Mouse (Mus musculus) brain, embryonic 18.5 days (tissue): ENCODE measurements around the gene Trim2.

ENCODE experiments used
- DNase-seq: peaks from one replicate; pipeline ENCODE4 v3.0.0-alpha.2; 2012; ENCODE audit warnings: low read depth, low spot score

Gene Trim2

DNA sequence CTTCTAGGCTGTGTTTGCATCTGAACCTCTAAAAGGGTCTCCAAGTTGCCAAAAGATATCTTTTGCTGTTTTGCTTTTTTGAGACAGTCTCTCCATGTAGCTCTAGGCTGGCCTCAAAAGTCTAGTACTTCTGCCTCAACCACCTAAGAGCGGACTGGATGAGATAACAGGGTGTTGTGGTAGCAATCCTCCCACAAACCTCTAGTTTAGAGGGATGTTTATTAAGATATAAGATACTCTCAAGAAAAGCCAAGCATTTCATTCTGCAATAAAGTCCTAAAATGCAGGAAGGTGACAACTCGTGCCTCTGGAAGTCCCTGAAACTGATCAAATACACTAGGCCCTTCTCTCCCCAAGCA is 52.2 kb downstream of the Trim2 start:
- DNase-seq: no peak

DNA sequence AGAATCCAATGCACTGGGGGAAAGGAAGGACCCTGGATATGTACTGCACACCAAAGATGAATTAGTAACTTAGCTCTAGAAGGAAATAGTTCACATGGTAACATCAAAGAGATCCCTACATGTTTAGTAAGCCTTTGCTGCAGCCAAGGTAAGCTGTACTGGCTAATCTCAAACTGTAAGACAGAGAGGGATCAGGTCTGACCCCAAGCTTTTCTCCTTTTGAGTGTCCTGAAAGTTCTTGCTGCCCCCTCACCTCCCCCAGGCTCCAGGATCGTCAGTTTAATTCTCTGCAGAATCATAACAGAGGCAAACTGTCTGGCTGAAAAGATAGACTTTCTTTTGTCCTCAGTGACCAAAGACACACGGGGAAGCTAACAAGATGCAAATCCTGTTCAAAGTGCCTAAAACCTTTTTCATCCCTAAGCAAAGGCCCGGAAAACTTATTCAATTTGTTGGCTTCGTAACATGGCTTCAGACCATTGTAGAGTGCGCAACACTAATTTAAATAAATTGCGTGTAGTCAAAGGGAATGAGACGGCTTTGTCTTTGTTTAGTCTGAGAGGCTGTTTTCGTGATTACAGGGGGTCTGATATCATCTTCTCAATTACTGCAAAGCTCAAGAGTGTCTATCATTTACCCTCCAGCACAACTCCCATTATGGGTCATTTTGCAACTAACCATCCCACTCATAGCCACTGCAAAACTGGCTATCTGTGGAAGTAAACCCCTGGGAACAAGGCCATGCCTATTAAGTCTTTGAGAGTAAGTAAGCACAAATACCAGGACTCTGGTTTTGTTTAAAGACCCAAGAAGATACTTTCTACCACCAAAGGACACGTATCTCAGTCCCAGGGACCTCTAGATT is 52.8 kb downstream of the Trim2 start:
- DNase-seq: no peak

DNA sequence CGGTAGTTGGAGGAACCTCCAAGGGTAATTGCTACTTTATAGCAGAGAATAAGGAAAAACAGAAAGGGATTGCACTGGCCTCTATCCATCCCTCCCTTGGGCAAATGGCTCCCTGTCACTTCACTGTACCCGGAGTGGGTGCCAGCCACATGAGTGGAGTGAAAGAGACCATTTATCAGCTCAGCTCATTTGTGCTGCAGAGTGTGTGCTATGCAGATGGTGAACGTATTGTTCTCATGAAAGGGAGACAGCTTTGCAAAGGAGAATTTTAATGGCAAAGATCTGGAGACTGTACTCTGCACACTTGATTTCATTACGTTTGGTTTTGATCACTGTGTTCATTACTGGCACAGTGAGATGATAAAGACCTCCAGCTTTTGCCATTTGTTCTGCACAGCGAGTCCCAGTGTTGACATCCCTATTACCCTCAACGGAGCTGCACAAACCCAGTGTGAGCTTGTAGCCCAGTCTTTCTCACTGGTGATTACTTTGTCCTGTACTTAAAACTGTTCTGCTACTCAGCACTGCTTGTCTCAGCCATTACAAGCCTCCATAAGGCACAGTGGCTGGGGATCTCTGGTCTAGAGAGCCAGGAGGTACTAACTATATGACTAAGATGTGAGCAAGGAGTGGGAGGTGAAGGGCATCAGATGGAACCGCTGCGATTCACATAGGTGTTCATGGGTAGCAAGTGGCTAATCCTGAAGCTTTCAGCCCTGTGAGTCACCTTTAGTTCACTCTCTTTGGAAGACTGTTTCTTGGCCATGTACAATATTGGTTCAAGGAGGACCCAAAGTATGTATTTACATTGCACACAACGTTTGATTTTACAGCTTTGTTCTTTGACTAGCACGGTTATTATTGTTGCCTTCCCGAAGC is 53.7 kb downstream of the Trim2 start:
- DNase-seq: peak; percentile 80

DNA sequence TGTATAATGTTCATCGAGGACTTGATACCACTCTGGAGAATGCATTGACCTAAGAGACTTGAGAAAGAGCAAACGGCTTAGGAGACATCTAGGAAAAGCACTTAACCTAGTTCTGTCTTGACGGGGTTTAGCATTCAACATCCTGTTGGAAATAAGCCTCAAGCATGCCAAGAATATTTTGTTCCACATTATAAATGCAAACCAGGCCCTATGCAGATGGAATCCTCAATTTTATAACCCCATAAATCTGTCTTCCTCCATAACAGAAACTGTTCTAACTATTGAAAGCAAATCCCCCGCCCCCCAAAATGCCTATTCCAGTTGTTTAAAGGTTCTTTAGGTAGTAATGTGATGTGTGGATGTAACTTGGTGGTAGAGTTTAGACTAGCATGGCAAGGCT is 55.0 kb downstream of the Trim2 start:
- DNase-seq: no peak

DNA sequence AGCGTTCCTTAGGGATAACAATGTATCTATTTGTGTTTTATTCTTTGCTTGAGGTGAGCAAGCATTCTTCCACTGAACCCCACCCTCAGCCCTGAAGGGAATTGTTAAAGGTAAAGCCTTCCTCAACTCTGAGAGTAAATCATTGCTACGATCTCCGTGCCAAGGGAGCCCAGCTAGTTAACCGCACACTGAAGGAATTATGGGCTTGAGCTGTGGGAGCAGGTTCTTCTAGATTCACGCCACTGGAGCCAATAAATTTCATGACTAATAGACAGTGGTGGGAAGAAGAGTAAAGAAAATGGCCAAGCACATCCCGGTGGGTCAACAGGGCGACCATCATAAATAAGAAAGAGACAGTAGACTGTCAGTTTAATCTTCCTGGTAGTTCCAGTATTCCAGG is 56.4 kb downstream of the Trim2 start:
- no peak for DNase-seq

DNA sequence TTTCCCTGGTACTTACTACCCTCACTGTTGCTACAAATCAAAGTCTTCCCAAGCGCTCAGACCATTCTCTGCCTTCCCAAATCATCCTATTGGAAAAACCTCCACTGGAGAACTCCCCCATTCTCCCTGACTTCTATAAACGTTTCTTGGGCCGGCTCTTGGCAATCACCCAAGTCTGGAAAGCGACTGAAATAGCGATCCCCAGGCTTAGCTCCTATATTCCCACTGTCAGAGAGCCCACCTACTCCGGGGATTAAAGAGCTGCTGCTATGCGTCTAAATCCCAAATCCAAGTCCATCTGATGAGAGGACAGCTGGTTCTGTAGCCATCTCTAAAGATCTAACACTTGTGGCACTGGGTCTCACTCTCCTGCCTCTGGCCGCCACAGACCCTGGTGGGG is 58.9 kb downstream of the Trim2 start:
- no peak for DNase-seq

DNA sequence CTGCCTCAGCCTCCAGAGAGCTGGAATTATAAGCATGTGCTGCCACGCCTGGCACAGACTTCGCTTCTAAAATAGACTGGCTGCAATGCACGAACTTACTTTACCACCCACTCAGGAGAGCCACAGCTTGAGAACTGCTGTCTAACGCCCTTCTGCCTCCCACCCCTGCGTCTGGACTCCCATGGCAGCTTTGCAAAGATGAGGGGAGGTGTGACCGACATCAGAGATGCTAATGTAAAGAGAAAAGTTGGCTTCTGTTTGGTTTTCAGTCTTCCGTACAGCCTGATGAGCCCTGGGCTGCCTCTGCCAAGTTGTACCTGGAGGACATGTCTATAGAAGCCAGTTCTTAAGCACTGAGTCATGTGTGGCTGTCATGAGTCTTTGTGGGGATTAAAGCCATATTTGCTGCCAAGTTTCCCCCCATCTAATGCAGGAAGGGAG is 60.2 kb downstream of the Trim2 start:
- DNase-seq: no peak

DNA sequence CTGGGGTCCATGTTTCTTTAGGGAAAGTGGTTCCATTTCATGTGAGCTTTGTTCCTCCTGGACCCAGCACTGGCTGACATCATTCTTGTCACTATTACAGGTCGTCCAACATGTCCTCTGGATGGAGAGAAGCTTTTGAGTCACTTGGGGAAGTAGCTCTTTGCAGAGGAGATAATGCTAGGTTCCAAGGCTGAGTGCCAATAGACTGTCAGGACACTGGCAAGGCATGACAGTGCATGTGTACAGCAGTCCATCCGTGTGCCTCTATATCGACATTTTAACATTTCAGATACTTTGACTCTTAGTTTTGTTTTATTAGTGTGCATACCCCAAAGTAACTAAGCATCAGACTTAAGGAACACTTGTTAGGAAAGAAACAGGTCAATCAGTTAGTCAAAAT is 63.6 kb downstream of the Trim2 start:
- DNase-seq: no peak

DNA sequence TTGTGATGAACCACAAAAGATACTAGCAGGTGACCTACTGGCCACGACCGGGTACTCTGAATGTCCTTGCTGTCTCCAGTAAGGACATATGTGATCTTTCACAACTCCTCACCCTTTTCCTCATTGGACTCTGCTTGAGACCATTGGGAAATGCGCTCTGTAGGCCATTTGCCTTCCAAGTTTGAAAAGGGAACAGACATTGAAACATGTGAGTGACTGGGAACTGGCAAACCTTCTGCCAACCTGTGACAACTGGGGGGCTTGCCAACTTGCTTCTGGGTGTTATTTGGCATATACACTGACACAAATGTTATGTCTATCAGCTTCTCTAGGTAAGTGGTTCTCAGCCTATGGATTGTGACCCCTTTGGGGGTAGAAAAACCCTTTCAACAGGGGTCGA is 64.2 kb downstream of the Trim2 start:
- no peak for DNase-seq

DNA sequence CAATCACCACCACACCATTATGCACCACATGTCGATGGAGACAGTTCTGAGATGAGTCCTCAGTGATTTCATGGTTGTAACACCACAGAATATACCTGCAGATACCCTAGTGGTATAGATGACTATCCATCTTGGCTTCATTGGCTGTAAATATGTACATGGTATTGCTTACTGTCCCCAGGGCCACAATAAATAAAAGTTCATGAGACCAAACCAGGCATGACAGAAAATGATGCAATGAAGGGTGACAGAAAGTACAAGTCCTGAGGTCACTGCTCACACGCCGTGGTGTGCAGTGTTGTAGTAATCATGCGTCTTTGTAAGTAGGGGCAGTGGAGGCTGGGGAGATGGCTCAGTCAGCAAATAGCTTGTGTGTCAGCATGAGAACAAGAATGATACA is 65.6 kb downstream of the Trim2 start:
- DNase-seq: no peak

DNA sequence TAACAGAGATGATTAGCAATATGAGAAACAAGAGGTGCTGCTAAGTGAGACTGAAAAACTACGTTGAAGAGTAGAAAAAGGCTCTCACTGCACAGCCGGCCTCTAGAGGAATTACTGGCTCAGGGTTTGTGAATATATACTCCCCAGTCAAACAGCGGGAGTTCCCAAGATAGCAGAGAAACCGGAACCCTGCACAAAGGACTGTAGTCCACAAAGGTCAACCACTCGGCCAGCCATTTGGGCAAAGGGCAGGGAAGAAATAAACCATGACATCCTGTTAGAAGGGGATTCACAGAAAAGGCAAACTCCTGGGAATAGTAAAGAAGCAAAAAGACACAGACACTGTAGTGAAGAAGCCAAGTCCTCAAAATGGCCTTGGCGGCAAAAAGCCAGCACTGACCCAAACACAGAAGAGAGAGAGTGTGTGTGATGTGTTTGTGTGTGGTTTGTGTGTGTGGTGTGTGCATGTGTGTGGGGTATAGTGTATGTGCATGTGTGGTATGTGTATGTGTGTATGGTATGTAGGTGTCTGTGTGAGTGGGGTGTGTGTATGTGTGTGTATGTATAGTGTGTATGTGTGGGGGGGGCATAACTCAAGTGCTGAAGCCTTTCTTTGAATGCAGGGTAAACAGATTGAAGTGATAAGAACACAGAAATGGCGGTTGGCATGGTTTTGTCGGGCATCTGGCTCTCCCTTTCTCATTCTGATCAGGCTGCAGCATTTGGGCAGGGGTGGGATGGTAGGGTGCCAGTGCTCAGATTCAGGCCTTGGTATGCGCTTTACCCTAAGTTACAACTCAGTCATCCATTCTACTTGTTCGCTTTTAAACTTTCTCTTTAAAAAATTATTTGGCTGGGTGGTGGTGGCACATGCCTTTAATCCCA is 71.0 kb downstream of the Trim2 start:
- no peak for DNase-seq

DNA sequence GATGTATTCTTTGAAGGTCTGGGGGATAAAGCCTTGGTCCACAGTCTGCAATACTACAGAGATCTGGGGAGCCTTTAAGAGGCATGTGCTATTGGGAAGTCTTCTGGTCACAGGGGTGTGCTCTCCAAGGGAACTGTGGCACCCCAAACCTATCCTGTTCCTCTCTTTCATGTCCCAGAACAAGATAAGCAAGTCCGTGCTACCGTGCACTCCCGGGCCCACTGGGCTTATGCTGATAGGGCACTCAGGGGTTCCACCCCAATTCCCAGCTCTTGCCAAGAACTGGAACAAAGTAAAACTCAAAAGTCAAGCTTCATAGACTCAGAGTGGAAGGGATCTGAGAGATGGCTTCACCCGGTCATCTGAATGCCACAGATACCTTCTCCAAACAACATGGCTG is 72.1 kb downstream of the Trim2 start:
- no peak for DNase-seq

DNA sequence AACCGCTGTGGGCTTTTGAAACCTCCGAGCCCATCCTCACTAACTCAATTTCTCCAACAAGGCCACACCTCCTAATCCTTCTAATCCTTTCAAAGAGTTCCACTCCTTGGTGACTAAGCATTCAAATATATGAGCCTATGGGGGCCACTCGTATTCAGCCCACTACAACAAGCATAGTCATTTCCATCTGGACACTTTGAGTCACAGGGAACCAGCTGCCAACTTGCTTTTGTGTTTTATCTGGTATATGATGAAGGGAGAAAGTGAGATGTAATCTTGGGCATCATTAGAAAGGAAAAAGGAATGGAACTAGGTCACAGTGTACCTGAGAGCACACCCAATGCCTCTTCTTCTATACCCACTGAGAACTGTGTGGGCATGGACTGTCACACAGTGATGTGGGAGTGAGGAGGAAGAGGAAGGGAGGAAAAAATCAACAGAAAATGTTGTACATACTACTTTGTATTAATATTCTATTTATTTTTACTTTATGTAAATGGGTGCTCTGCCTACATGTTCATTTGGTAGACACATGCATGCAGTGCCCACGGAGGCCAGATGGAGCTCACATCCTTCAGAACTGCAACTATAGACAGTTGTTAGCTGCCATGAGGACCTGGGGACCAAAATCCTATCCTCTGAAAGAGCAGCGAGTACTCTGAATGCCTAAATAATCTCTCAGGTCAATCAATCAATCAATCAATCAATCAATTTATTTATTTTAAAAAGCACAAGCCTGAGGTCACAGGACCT is 72.8 kb downstream of the Trim2 start:
- DNase-seq: no peak

DNA sequence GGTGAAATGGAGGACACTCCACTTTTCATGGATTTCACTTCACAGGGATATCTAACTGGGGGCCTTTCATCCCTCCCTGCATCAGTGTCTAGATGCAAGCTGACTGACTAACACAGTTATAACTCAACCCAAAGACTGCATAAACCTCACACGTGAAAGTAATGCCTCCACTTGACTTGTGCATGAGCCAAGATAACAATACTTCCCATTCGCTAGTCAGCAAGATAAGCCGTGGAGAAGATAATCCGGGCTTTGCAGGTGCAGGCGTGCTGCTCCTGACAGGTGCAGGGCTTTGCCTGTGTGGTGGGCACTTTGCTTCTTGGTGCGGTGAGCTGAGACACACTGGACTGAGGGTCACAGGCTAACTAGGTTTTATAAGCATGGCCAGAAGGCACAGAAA is 74.4 kb downstream of the Trim2 start:
- no peak for DNase-seq

DNA sequence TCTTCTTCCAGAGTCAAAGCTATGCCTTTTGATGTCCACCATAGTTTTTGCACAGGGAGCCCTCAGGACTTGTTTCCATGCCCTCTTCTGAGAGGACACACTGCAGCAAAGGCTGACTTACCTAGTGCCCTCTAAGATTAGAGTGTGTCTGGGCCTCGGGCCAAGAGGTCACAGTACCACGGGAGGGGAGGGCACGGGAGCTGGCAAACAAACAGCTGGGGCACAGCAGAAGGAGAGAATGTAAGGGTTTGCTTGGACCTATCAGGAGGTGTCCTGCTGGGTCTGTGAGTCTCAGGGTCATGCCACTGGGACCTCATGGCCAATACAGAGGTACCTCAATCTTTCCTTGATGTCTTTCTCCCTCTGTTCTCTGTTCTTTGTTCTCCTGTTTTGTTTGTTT is 75.7 kb downstream of the Trim2 start:
- no peak for DNase-seq

DNA sequence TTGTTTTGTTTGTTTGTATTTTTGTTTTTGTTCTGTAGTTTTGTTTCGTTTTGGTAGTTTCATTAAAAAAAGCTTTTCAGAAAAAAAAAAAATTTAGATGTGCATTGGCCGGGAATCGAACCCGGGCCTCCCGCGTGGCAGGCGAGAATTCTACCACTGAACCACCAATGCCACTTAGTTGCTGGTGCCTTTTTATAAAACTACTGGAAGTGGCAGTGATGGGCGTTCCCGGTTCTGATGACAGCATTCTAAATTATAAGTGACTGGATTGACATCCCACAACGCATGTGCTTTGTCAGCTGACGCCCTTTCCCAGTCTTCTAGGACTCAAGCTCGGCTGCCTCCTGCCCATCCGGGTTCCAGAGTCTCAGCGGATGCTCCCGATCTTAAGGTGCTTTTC is 77.8 kb downstream of the Trim2 start:
- DNase-seq: no peak

DNA sequence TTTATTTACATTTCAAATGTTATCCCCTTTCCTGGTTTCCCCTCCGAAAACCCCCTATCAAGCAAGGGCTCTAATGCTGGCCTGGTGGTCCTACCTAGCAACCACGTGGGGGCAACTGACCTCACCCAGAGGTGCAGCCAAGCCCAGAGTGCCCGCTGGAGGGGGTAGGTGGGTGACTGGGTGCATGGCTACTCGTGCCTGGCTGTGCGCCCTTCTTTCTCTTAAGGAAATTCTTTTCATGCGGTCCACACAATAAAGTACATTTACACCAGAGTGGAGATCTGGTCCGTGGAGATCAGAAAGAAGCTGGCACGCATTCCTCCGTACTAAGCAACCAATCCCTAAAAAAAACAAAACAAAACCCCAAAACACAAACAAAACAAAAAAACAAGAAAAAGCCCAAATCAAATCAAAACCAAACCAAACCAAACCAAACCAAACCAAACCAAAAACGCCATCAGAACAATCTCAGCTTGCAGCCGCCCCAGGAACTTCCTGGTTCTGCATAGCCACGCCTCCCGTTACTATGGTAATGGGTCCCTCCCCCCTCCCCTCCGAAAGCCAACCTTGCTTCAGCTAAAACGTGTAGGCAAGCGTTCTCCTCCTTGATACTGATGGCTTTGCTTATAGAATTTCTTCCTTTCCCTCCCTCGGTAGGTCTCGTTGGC is 78.3 kb downstream of the Trim2 start:
- DNase-seq: no peak

DNA sequence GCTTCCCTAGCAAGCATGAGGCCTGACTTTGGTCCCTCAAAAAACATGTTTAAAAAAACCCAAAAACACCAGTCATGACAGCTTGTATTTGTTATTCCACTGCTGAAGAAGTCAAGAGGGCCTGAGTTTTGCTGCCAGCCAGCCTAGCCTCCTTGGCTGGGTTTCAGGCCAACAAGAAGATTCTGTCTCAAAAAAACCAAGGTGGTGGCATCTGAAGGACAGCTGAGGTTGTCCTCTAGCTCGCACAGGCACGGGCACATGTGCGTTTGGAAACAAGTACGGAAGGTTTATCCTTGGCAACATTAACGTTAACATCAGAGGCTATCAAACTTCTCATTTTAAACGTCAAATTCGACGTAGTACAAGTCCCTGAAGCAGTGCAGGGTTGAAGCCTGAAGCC is 79.0 kb downstream of the Trim2 start:
- no peak for DNase-seq

DNA sequence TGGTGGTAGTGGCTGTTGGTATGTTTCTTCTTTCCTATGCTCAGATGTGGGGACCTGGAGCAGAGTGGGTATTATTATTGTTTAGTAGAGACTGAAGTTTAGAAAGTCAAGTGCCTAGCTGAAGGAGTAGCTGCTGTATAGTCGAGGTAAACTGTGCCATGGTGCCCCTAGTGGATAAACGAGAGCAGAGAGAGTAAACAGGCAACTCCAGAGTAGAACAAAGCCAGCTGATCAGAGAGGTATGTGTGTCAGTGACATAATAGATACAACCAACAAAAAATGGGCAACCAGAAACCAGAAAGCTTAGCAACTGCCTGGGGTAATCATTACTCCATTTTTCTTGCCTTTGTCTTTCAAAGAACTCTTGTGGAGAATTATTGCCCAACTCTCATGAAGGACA is 81.7 kb downstream of the Trim2 start:
- DNase-seq: no peak

DNA sequence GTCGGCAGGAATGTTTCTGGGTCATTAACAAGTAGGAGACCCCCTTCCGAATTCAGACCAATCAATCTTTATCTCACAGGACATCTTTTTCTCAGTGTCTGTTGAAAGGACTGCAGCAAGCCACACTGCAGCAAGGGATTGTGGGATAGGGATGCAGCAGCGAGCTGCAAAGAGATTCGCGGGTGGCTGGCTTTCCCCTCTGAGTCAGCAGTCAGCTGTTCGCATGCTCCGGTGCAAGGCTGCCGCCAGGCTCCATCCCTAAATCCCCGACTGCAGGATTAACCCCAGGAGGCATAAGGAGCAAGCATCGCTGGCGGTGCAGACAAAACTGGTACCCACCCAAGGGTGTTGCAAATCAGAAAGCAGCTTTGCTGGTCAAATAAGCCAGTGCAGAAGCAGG is 85.9 kb downstream of the Trim2 start:
- DNase-seq: no peak

DNA sequence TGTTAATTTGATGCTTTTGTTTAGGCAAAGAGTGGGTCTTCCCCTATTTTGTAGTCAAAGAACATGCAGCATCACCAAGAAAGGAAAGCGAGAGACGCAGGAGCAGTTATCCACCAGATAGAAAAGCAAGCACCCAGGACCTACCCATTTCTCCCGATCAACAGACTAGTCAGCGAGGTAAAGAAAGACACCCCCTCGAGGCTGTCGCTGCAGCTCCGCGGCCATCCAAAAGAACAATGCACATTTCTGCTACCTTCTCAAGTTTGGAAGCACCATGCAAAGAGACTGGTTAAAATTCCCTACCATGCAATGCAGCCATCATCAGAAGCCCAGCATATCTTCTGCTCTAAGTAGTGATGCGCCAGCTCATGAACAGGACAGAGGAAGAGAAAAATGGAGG is 86.4 kb downstream of the Trim2 start:
- no peak for DNase-seq
